Mouse (Mus musculus): ENCODE measurements around the gene Capzb. TPM values are rescaled to one million over a fixed set of nuclear protein-coding genes. Genes with fewer than 3 reads are reported as not detected.

The Capzb gene
- total and polyA plus RNA-seq, 3 experiments = 103 to 354 TPM; not detected in 1

DNA sequence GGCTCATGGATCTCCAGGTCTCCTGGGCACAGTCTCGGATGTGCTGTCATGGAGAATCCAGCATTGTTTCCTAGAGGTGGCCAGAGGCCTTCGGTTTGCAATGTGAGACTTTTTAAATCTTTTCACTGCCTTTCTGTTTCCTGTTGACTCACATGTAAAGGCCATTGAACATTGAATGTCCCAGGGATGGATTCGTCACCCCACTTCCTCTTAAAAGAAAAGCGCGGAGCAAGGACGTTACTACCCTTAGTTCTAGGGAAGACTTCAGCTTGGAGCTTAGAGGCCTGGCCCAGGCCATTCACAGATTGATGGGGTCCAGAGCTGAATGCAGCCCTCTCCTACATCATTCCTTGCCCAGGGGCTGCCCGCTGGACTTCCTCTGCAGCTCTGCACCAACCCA lies 35.2 kb downstream of the Capzb start:
- H3K27me3 ChIP-seq (ENCODE audit: control insufficient read depth in 1 of 2, insufficient read depth in 2 of 2, low read length in 2 of 2) = no peaks in the 10 kb centered on the region
- no peak overlapping the region for H3K4me3 ChIP-seq (ENCODE audit: control insufficient read depth in 1 of 2, insufficient read depth in 1 of 2, low read depth in 2 of 2, low read length in 2 of 2)
- no peak overlapping the region for H3K27ac ChIP-seq (ENCODE audit: control insufficient read depth, low read depth, low read length)
- DNase-seq (ENCODE audit: low read depth, low spot score) = no peak
- no peaks in the 10 kb centered on the region for H3K4me1 ChIP-seq (ENCODE audit: control insufficient read depth in 1 of 2, insufficient read depth in 2 of 2, low read length in 2 of 2)
- H3K36me3 ChIP-seq (ENCODE audit: control insufficient read depth in 1 of 2, insufficient read depth in 2 of 2, low read length in 2 of 2) = peaks cover 0 to 3% of the 10 kb centered on the region in 2 experiments; a peak in 1 of 4 replicates
- H3K9me3 ChIP-seq (replicated peaks; ENCODE audit: insufficient read depth, low read length) = no peaks in the 10 kb centered on the region
- peaks cover 38% of the 10 kb centered on the region for H3K79me2 ChIP-seq (ENCODE audit: control insufficient read depth, insufficient read depth, low read length, poor library complexity)
- H3K9ac ChIP-seq (ENCODE audit: control insufficient read depth, low read depth, low read length, poor library complexity, severe bottlenecking) = no peak overlapping the region
- TF ChIP-seq JUND (IDR thresholded peaks at IDR 0.05; ENCODE audit: low read depth, low read length) = no peak
- no peak for TF ChIP-seq TAL1 (IDR thresholded peaks at IDR 0.05; ENCODE audit: low read length)
- TF ChIP-seq MAFK (IDR thresholded peaks at IDR 0.05; ENCODE audit: borderline replicate concordance, low read depth, low read length) = no peak
- TF ChIP-seq RCOR1 (IDR thresholded peaks at IDR 0.05; ENCODE audit: low read depth, low read length) = no peak
- TF ChIP-seq ELF1 (IDR thresholded peaks at IDR 0.05; ENCODE audit: low read depth, low read length) = no peak
- no peak for TF ChIP-seq MAX (IDR thresholded peaks at IDR 0.05; ENCODE audit: low read length)
- no peak for TF ChIP-seq RAD21 (IDR thresholded peaks at IDR 0.05; ENCODE audit: low read depth, low read length)
- TF ChIP-seq BHLHE40 (IDR thresholded peaks at IDR 0.05; ENCODE audit: borderline replicate concordance, low read depth, low read length) = no peak
- no peak for TF ChIP-seq ZMIZ1 (IDR thresholded peaks at IDR 0.05; ENCODE audit: low read depth, low read length)
- no peak for TF ChIP-seq CHD1 (IDR thresholded peaks at IDR 0.05; ENCODE audit: low read depth, low read length)
- TF ChIP-seq SMC3 (IDR thresholded peaks at IDR 0.05; ENCODE audit: low read depth, low read length) = no peak
- no peak for TF ChIP-seq USF2 (IDR thresholded peaks at IDR 0.05; ENCODE audit: borderline replicate concordance in 1 of 2, insufficient read depth in 1 of 2, low read depth in 1 of 2, low read length in 2 of 2)
- TF ChIP-seq MYB (IDR thresholded peaks at IDR 0.05; ENCODE audit: low read depth, low read length) = no peak
- TF ChIP-seq MYC (IDR thresholded peaks at IDR 0.05; ENCODE audit: low read depth, low read length) = no peak

DNA sequence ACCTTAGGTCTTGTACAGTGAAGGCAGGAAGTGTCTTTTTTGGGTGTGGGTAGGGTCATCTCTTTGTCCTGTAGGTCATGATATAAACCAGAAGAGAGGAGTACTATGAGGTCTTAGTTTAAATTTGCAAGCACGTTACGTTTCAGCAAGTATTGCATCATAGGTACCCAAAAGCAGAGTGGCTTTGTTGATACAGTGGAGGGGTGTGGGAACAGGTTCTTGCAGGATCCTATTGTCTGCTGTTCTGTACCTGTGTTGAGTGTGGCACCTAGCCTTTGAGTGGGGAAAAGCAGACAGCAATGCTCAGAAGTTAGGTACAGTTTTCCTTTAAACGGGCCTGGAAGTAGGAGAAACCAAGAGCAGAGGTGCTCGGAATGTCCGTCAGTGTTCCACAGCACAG lies 36.6 kb downstream of the Capzb start:
- H3K36me3 ChIP-seq (ENCODE audit: control insufficient read depth in 1 of 2, insufficient read depth in 2 of 2, low read length in 2 of 2) = peaks cover 0 to 4% of the 10 kb centered on the region in 2 experiments; a peak in 1 of 4 replicates
- H3K27ac ChIP-seq (ENCODE audit: control insufficient read depth, low read depth, low read length) = no peak overlapping the region
- H3K4me3 ChIP-seq (ENCODE audit: control insufficient read depth in 1 of 2, insufficient read depth in 1 of 2, low read depth in 2 of 2, low read length in 2 of 2) = no peak overlapping the region
- H3K4me1 ChIP-seq (ENCODE audit: control insufficient read depth in 1 of 2, insufficient read depth in 2 of 2, low read length in 2 of 2) = no peaks in the 10 kb centered on the region
- no peak overlapping the region for H3K9ac ChIP-seq (ENCODE audit: control insufficient read depth, low read depth, low read length, poor library complexity, severe bottlenecking)
- H3K9me3 ChIP-seq (replicated peaks; ENCODE audit: insufficient read depth, low read length) = no peaks in the 10 kb centered on the region
- TF ChIP-seq MAZ (IDR thresholded peaks at IDR 0.05; ENCODE audit: low read depth, low read length) (no peak), MAX (IDR thresholded peaks at IDR 0.05; ENCODE audit: low read length) (no peak), MAFK (IDR thresholded peaks at IDR 0.05; ENCODE audit: borderline replicate concordance, low read depth, low read length) (no peak), TAL1 (IDR thresholded peaks at IDR 0.05; ENCODE audit: low read length) (no peak), GABPA (IDR thresholded peaks at IDR 0.05; ENCODE audit: low read depth, low read length) (no peak), RAD21 (IDR thresholded peaks at IDR 0.05; ENCODE audit: low read depth, low read length) (no peak), SIN3A (IDR thresholded peaks at IDR 0.05; ENCODE audit: low read length) (no peak), UBTF (IDR thresholded peaks at IDR 0.05; ENCODE audit: borderline replicate concordance, insufficient read depth, low read depth, low read length) (no peak), NELFE (IDR thresholded peaks at IDR 0.05; ENCODE audit: low read depth, low read length) (no peak), MYB (IDR thresholded peaks at IDR 0.05; ENCODE audit: low read depth, low read length) (no peak), GATA1 (IDR thresholded peaks at IDR 0.05; ENCODE audit: low read depth, low read length) (no peak), POLR2AphosphoS5 (IDR thresholded peaks at IDR 0.05; ENCODE audit: borderline replicate concordance, low read depth, low read length) (no peak), POLR2A (IDR thresholded peaks at IDR 0.05; ENCODE audit: control insufficient read depth in 1 of 2, insufficient read depth in 1 of 2, low read depth in 1 of 2, low read length in 2 of 2, poor library complexity in 1 of 2) (no peak), BHLHE40 (IDR thresholded peaks at IDR 0.05; ENCODE audit: borderline replicate concordance, low read depth, low read length) (no peak), CHD1 (IDR thresholded peaks at IDR 0.05; ENCODE audit: low read depth, low read length) (no peak), MXI1 (IDR thresholded peaks at IDR 0.05; ENCODE audit: low read depth, low read length) (no peak), POLR2AphosphoS2 (IDR thresholded peaks at IDR 0.05; ENCODE audit: low read length) (no peak), ZMIZ1 (IDR thresholded peaks at IDR 0.05; ENCODE audit: low read depth, low read length) (no peak)
- DNase-seq (ENCODE audit: low read depth, low spot score) = no peak
- peaks cover 32% of the 10 kb centered on the region for H3K79me2 ChIP-seq (ENCODE audit: control insufficient read depth, insufficient read depth, low read length, poor library complexity)
- no peaks in the 10 kb centered on the region for H3K27me3 ChIP-seq (ENCODE audit: control insufficient read depth in 1 of 2, insufficient read depth in 2 of 2, low read length in 2 of 2)
